Mouse (Mus musculus) cortical plate, adult 2 months (tissue): ENCODE results near the gene Nt5e. TPM values are rescaled to one million over a fixed set of nuclear protein-coding genes. Genes with fewer than 3 reads are reported as not detected.

ENCODE experiments used
- H3K27ac ChIP-seq: fragments of 200-500 bp; 2 replicates; pipeline ENCODE4 v1.5.1; 2012; ENCODE audit warnings: low read length, control low read depth, inconsistent platforms; ENCODE audit not compliant: insufficient read depth
- H3K4me1 ChIP-seq: fragments of 200-500 bp; 2 replicates; pipeline ENCODE4 v1.6.1; 2011; ENCODE audit warnings: low read length; ENCODE audit not compliant: control insufficient read depth, insufficient read depth
- H3K4me3 ChIP-seq: fragments of 200-500 bp; 2 replicates; pipeline ENCODE4 v1.5.1; 2011; ENCODE audit warnings: mild to moderate bottlenecking, low read length, control low read depth; ENCODE audit not compliant: insufficient read depth
- CTCF ChIP-seq: fragments of 200-500 bp; IDR thresholded peaks from 2 replicates; pipeline ENCODE4 v1.5.1; 2011; ENCODE audit warnings: mild to moderate bottlenecking, control low read depth, low read length; ENCODE audit not compliant: insufficient read depth; ENCODE audit errors: extremely low read depth
- POLR2A ChIP-seq: fragments of 200-500 bp; IDR thresholded peaks from 2 replicates; pipeline ENCODE4 v1.6.1; 2011; ENCODE audit warnings: mild to moderate bottlenecking, low read length, control low read depth; ENCODE audit not compliant: insufficient read depth; ENCODE audit errors: extremely low read depth
- polyA plus RNA-seq: library from polyadenylated mRNA; depleted of rRNA; stranded (reverse); fragments of >200 nt; gene quantifications from 2 replicates; pipeline ENCODE4 v1.2.3, GENCODE M21; 2012; rRNA removed

The Nt5e gene
- polyA plus RNA-seq, 1 experiment, result 3.1 TPM

DNA sequence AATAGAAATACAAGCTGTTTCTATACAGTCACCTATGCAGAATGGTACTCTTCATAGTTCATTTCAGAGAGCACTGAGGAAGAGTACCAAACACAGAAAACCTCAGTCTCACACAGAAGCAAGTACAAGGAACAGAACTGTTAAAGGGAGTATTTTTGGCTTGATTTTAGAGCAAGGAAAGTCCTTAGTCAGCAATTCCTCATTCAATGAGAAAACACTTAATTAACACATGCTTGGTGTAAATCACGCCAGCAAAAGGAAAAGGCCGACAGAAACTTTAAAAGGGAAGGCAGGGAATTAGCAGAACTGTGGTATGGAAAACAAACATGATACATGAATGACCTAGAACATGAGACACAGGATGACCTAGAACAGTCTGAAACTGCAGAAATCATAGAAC is 83.0 kb downstream of the Nt5e start:
- H3K27ac ChIP-seq, result no peak overlapping the region
- no peak overlapping the region for H3K4me3 ChIP-seq
- no peaks in the 10 kb centered on the region for H3K4me1 ChIP-seq
- TF ChIP-seq CTCF, result no peak
- TF ChIP-seq POLR2A, result no peak

DNA sequence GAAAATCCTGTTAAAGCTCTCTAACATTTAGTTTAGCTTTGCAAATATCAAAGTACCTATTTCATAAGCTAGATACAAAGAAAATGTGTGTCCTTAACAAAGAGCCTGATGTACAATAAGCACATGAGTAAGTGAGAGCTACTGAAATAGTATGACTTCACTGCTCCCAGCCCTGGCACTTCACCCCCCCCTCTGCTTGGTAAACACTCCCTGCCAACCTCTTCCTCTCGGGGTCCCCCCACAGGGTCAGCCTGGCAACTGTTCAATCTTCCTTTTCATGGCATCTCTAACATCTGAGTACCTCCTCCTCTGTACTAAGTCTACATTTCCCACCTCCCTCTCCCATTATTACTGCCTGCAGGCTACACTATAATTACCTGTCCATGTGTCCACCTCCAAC is 89.8 kb downstream of the Nt5e start:
- H3K4me1 ChIP-seq, result no peaks in the 10 kb centered on the region
- TF ChIP-seq POLR2A (no peak), CTCF (no peak)
- H3K4me3 ChIP-seq, result no peak overlapping the region
- no peak overlapping the region for H3K27ac ChIP-seq

Other genes starting within 250 kb of the Nt5e start
- gene Snx14, start 111.8 kb downstream of the Nt5e start, polyA plus RNA-seq, result 46.4 and 47.2 TPM in 2 replicates
- gene Gm20537, start 129.4 kb downstream of the Nt5e start, polyA plus RNA-seq, result 0.21 and 1.2 TPM in 2 replicates
- 22.9 and 23.9 TPM in 2 replicates for gene Syncrip, start 155.4 kb downstream of the Nt5e start, polyA plus RNA-seq
- gene Zfp949, start 220.8 kb downstream of the Nt5e start, polyA plus RNA-seq, result 18.1 and 19.6 TPM in 2 replicates